Mouse (Mus musculus): ENCODE measurements around the gene Filip1l.

DNA sequence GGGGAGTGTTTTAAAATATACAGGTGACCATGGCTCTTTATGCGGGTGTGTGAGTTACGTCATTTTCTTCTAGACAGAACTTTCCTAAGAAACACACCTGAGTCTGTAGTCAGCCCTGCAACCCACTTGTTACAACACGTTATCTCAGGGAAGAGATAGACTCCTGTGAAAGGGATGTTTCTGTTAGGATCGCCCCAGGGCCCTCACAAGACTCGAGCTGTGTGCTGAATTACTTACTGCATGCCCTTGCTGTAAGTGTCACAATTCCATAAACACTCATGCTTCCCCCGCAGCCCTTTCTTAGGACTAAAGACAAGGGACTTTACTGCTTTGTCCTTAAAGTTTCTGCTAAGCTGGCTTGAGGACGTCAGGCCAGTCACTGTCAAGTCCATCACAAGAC lies 20.6 kb upstream of the Filip1l start:
- TF ChIP-seq CTCF (IDR thresholded peaks at IDR 0.05; ENCODE audit: low read depth, low read length) (no peak), POLR2A (IDR thresholded peaks at IDR 0.05; ENCODE audit: borderline replicate concordance, low read depth, low read length) (no peak)
